Mouse (Mus musculus) thymus, adult 2 months (tissue): ENCODE data around the gene Cxcl5. TPM values are rescaled to one million over a fixed set of nuclear protein-coding genes. Genes with fewer than 3 reads are reported as not detected.
"Not testable (repeated sequence)": the region's sequence is repeated elsewhere in the genome, so short reads cannot be mapped to it uniquely, and the experiment has no call there.

Experiments used
- DNase-seq: peaks from one replicate; pipeline ENCODE4 v3.0.0; 2021
- H3K27ac ChIP-seq: fragments of 200-500 bp; 2 replicates; pipeline ENCODE4 v1.5.1; 2012; ENCODE audit warnings: low read length, control low read depth; ENCODE audit not compliant: control insufficient read depth, insufficient read depth
- H3K27me3 ChIP-seq: fragments of 200-500 bp; 2 replicates; pipeline ENCODE4 v1.6.1; 2012; ENCODE audit warnings: mild to moderate bottlenecking, low read length, moderate library complexity, mixed read lengths; ENCODE audit not compliant: control insufficient read depth, insufficient read depth
- H3K36me3 ChIP-seq: fragments of 200-500 bp; 2 replicates; pipeline ENCODE4 v1.6.1; 2012; ENCODE audit warnings: mild to moderate bottlenecking, low read length, moderate library complexity; ENCODE audit not compliant: control insufficient read depth, insufficient read depth
- H3K4me1 ChIP-seq: fragments of 200-500 bp; replicated peaks from 2 replicates; pipeline ENCODE4 v1.6.1; 2012; ENCODE audit warnings: low read length; ENCODE audit not compliant: control insufficient read depth, insufficient read depth
- H3K4me3 ChIP-seq: fragments of 200-500 bp; 2 replicates; pipeline ENCODE4 v1.5.1; 2012; ENCODE audit warnings: mild to moderate bottlenecking, low read length, control low read depth, moderate library complexity; ENCODE audit not compliant: control insufficient read depth, insufficient read depth
- CTCF ChIP-seq: fragments of 200-500 bp; IDR thresholded peaks from 2 replicates; pipeline ENCODE4 v1.5.1; 2012; ENCODE audit warnings: mild to moderate bottlenecking, control low read depth, low read length, moderate library complexity, borderline replicate concordance; ENCODE audit not compliant: control insufficient read depth, poor library complexity, insufficient read depth; ENCODE audit errors: extremely low read depth
- POLR2A ChIP-seq: fragments of 200-500 bp; IDR thresholded peaks from 2 replicates; pipeline ENCODE4 v1.6.1; 2012; ENCODE audit warnings: mild to moderate bottlenecking, low read length, control low read depth, moderate library complexity; ENCODE audit not compliant: control insufficient read depth, poor library complexity, insufficient read depth; ENCODE audit errors: extremely low read depth
- WGBS: fragments of 180-500 bp; shearing (Covaris S2); methylation state at CpG from one replicate; pipeline ENCODE4 v1.1.7; 2018; 5-methylcytosine and 5-hydroxymethylcytosine counted together
- polyA plus RNA-seq: library from polyadenylated mRNA; depleted of rRNA; stranded (reverse); fragments of >200 nt; gene quantifications from 2 replicates; pipeline ENCODE4 v1.2.3, GENCODE M21; 2012; rRNA removed

The Cxcl5 gene
- polyA plus RNA-seq, 1 experiment = 0.92 TPM

DNA sequence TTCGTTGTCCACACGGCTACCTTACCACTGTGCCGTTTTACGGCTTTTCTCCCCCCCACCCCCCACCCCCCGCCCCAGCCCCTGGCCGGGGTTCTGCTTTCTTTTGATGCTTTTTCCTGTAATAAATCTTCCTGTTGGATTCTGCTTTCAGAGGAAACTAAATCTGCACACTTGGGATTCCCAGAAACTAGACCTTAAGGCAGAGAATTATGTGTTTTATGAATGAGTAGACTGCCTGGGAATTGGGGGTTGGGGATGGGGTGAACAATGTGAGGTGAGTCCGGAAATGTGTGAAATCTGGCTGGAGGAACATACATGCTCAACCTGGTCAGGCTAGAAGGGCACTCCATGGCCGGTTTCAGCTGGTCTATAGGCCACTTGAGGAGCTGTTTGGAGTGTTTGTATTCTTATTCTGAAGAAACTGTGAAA is 30.9 kb downstream of the Cxcl5 start:
- DNase-seq = no peak
- no peaks in the 10 kb centered on the region for H3K27me3 ChIP-seq
- H3K4me1 ChIP-seq = no peaks in the 10 kb centered on the region
- 6% methylated on average over 8 of the region's 8 CpGs for WGBS
- H3K27ac ChIP-seq = no peak overlapping the region
- H3K36me3 ChIP-seq = no peaks in the 10 kb centered on the region
- H3K4me3 ChIP-seq = no peak overlapping the region
- TF ChIP-seq CTCF (no peak), POLR2A (no peak)

DNA sequence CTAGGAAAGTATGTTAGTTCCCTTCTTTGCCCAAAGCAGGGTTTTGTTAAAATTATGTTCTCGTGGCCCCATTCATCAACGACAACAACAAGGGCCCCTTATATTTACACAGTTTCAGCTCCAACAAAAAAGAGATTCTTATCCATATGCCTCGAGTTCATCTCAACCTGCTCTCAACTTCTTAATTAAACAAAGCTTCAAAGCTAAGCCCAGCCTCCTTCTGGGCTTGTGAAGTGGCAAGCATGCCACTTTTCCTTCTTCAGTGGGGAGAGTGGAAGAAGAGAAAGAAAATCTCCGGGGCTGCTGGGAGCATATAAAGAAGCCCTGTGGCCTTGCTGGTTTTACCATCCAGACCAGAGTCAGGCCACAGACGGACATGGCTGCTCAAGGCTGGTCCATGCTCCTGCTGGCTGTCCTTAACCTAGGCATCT is 35.0 kb downstream of the Cxcl5 start, which contains the start of gene Cxcl15:
TSS of gene Cxcl15 (plus strand) at position 340 of the 431 bp plus-strand sequence.
- no peak for DNase-seq
- WGBS = 79% methylated on average over 5 of the region's 5 CpGs

DNA sequence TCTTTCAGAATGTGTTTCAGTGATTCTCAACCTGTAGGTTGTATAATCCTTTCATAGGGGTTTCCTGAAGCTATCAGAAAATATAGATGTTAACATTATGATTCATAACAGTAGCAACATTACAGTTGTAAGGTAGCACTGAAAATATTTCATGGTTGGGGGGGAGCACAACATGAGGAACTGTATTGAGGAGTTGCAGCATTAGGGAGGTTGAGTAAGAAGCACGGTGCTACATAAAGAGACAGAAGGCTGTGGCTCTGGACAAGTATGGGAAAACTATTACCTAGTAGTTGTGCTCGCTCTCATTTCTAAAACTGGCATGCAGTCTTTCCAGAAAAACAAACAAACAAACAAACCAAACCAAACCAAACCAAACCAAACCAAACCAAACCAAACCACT is 36.2 kb downstream of the Cxcl5 start:
- H3K27me3 ChIP-seq, H3K36me3 ChIP-seq, DNase-seq, H3K4me3 ChIP-seq, H3K27ac ChIP-seq, H3K4me1 ChIP-seq: not testable (repeated sequence)
- 95% methylated on average over 2 of the region's 2 CpGs for WGBS

More for the DNA sequence above, 35.0 kb downstream of the Cxcl5 start, which contains the start of gene Cxcl15:
- H3K27ac ChIP-seq = no peak within 1 kb of the TSS
- TF ChIP-seq CTCF = no peak
- no peak within 1 kb of the TSS for H3K4me3 ChIP-seq
- H3K4me1 ChIP-seq = no peaks in the 10 kb centered on the region
- H3K36me3 ChIP-seq = no peaks in the 10 kb centered on the region
- no peaks in the 10 kb centered on the region for H3K27me3 ChIP-seq

DNA sequence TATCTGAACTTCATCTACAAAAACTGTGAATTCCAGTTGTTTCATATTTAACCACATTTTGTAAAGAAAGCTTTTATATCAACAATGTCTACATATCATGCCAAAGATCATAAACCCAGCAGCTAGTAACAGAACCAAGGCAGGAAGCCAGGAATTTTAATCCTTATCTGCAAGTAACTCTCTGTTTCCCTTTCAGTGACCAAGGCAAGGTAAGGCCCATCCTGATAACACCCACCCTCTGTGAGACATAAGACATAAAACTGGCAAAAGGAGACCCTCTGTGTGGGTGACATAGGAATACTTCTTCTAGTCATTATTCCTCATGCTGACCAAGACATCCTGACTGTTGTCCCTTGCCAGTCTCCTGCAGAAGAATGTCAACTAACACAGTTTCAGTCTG is 45.4 kb downstream of the Cxcl5 start:
- no peaks in the 10 kb centered on the region for H3K36me3 ChIP-seq
- H3K4me1 ChIP-seq = no peaks in the 10 kb centered on the region
- no peak overlapping the region for H3K27ac ChIP-seq
- TF ChIP-seq POLR2A = no peak
- TF ChIP-seq CTCF = no peak
- no peak for DNase-seq
- H3K4me3 ChIP-seq = no peak overlapping the region
- no peaks in the 10 kb centered on the region for H3K27me3 ChIP-seq

DNA sequence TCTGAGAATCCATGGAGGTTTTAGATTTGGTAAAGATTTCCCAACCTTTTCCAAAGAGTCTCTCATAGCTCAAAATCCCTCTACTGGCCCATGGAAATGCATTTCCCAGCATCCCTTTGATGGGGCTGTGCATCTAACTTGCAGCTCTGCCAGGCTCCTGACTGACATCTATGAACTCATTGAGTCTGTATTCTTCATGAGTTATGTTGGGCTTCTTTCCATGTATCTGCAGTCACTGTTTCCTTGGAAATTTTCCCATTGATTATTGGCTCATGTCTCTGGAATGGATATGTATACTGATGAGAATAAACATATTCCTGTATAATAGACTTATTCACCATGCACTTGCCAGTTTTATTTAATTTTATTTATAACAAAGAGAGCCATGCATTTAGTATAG is 46.9 kb downstream of the Cxcl5 start:
- no peak overlapping the region for H3K27ac ChIP-seq
- H3K4me3 ChIP-seq = no peak overlapping the region

DNA sequence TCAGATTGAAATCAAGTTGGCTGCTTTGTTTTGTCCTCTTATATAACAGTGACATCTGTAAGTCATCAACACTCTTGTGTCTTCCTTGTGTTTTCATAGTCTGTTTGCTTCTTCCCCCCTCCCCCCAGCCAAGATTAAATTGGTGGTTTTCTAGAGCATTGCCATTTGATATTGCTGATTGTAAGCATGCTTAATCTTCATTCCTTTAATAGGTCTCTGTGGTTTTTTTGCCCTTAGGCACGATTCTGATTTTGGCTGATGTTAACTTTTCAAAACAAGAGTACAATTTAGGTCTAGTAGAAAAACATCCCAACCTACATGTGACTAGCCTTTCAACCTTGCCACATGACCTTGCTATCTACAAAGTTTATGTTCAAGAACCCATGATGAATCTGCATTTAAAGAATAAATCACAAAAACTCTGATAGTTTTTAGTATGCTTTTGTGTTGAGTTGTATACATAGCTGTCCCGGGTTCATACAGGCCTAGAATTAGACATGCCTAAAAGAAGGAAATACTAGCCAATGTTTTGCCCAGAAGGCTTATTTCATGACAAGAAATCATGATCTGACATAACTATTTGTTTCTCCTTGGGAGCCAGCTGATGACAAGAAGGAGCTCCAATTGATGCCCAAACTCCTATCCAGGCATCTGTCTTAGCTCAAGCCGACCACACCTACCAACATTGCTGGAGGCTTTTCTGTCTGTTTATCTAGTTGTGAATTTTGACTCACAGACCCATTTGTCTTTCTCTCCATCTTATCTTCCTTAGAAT is 48.2 kb downstream of the Cxcl5 start:
- no peak for DNase-seq
- Histone ChIP-seq H3K27me3 (no peaks in the 10 kb centered on the region), H3K27ac (no peak overlapping the region), H3K4me3 (no peak overlapping the region), H3K4me1 (no peaks in the 10 kb centered on the region), H3K36me3 (no peaks in the 10 kb centered on the region)
- whole genome bisulfite sequencing = 84% methylated on average over 3 of the region's 3 CpGs
- no peak for TF ChIP-seq POLR2A
- TF ChIP-seq CTCF = no peak

More for the DNA sequence above, 46.9 kb downstream of the Cxcl5 start:
- Histone ChIP-seq H3K36me3 (no peaks in the 10 kb centered on the region), H3K4me1 (no peaks in the 10 kb centered on the region), H3K27me3 (no peaks in the 10 kb centered on the region)
- TF ChIP-seq CTCF (no peak), POLR2A (no peak)
- DNase-seq = no peak

Other genes with a start within 250 kb of the Cxcl5 start
- 0.11 TPM in 1 of 2 replicates, not detected in the other for gene Afm, start 240.4 kb upstream of the Cxcl5 start, polyA plus RNA-seq
- 0.08 TPM in 1 of 2 replicates, not detected in the other for gene 5830473C10Rik, start 198.3 kb upstream of the Cxcl5 start, polyA plus RNA-seq
- gene Rassf6, start 118.7 kb upstream of the Cxcl5 start, polyA plus RNA-seq = 1.1 and 2.0 TPM in 2 replicates
- gene Ppbp, start 9.2 kb downstream of the Cxcl5 start, polyA plus RNA-seq = 1.7 and 2.6 TPM in 2 replicates
- 9.1 and 23.1 TPM in 2 replicates for gene Pf4, start 13.1 kb downstream of the Cxcl5 start, polyA plus RNA-seq
- 5.0 and 6.0 TPM in 2 replicates for gene Cxcl3, start 26.7 kb downstream of the Cxcl5 start, polyA plus RNA-seq
- 0.05 and 0.24 TPM in 2 replicates for gene Cxcl15, start 35.2 kb downstream of the Cxcl5 start, polyA plus RNA-seq
- gene Cxcl1, start 131.9 kb downstream of the Cxcl5 start, polyA plus RNA-seq = 4.2 and 5.4 TPM in 2 replicates
- 18.0 and 23.5 TPM in 2 replicates for gene Cxcl2, start 144.5 kb downstream of the Cxcl5 start, polyA plus RNA-seq
- 23.5 and 32.5 TPM in 2 replicates for gene Mthfd2l, start 171.8 kb downstream of the Cxcl5 start, polyA plus RNA-seq